ENCODE assay signal across 19 mouse cellular contexts in genomic region chr5:130386418-130386817, GRCm38 (mm10). TPM values are rescaled to one million over a fixed set of nuclear protein-coding genes. Genes with fewer than 3 reads are reported as not detected.
"Had no signal": no experiment of that assay in that cellular context is flagged by ENCODE, and none has a peak within 500 bp of the region (broad histone marks: within the 10 kb centered on the region; RNA-seq: fewer than 3 reads in every experiment).

No protein-coding gene starts in this region.

- H3K9ac ChIP-seq: limb, embryonic 12.5 days; liver, embryonic 13.5 days; liver, postnatal 0 days; lung, embryonic 15.5 days; midbrain, embryonic 13.5 days; neural tube, embryonic 13.5 days had no signal

- H3K27ac ChIP-seq: kidney, postnatal 0 days; layer of hippocampus, adult 2 months; limb, embryonic 12.5 days; liver, embryonic 13.5 days; lung, embryonic 15.5 days; macrophage; midbrain, embryonic 13.5 days; neural tube, embryonic 13.5 days had no signal

- DNase-seq: kidney, adult 8-10 months; kidney, postnatal 4 days; liver; liver, embryonic 13.5 days; liver, postnatal 0 days; lung, postnatal 14 days; right cerebral cortex, postnatal 14 days; thymus, postnatal 4 days had no signal

- H3K4me3 ChIP-seq: layer of hippocampus, adult 2 months; limb, embryonic 12.5 days; liver, embryonic 13.5 days; lung, embryonic 15.5 days; megakaryocyte, embryonic 14.5 days; midbrain, embryonic 13.5 days; myocyte; neural tube, embryonic 13.5 days had no signal

- ATAC-seq: liver, postnatal 0 days; midbrain, embryonic 13.5 days had no signal

- H3K4me1 ChIP-seq: liver, embryonic 13.5 days; lung, embryonic 15.5 days; megakaryocyte, embryonic 14.5 days had no signal

- H3K9me3 ChIP-seq: limb, embryonic 12.5 days; liver, embryonic 13.5 days; lung, embryonic 15.5 days; midbrain, embryonic 13.5 days; neural tube, embryonic 13.5 days had no signal

- H3K4me2 ChIP-seq: limb, embryonic 12.5 days; liver, embryonic 13.5 days; lung, embryonic 15.5 days; midbrain, embryonic 13.5 days; neural tube, embryonic 13.5 days had no signal

- H3K36me3 ChIP-seq: limb, embryonic 12.5 days; liver, embryonic 13.5 days; lung, embryonic 15.5 days; midbrain, embryonic 13.5 days; neural tube, embryonic 13.5 days had no signal

- H3K27me3 ChIP-seq: limb, embryonic 12.5 days; liver, embryonic 13.5 days; lung, embryonic 15.5 days; midbrain, embryonic 13.5 days; neural tube, embryonic 13.5 days had no signal

RNA-seq across cellular contexts. Expression of gene A330070K13Rik, which starts 2.0 kb away (rescaled TPM):
- polyA plus RNA-seq: kidney, postnatal 0 days; limb, embryonic 12.5 days; liver, embryonic 13.5 days; liver, postnatal 0 days; lung, embryonic 15.5 days; macrophage; midbrain, embryonic 13.5 days; myocyte; neural tube, embryonic 13.5 days; small intestine, adult 2 months; stomach, embryonic 16.5 days had no signal

RNA-seq across cellular contexts. Expression of gene Caln1, which starts 17.2 kb away (rescaled TPM):
- polyA plus RNA-seq: liver, embryonic 13.5 days; macrophage; myocyte; small intestine, adult 2 months had no signal
